Mouse (Mus musculus) layer of hippocampus, adult 6 months (tissue): ENCODE data around the gene Nlrp1b. TPM values are rescaled to one million over a fixed set of nuclear protein-coding genes. Genes with fewer than 3 reads are reported as not detected.

Source experiments
- long read RNA-seq, 2 experiments: library from polyadenylated mRNA; unstranded; transcript quantifications; one replicate each; pipeline ENCODE4 v2.0.0; 2019 to 2020
- polyA plus RNA-seq: library from polyadenylated mRNA; unstranded; fragments of <200 nt; fragmentation: Nextera tagmentation; gene quantifications from 2 replicates; pipeline ENCODE4 v1.2.3, GENCODE M21; 2021

Nlrp1b gene
- polyA plus RNA-seq = not detected in 2 replicates
- long read RNA-seq, experiment 1 = 0 reads
- long read RNA-seq, experiment 2, partial matches to known transcripts = 0 of 1 reads
- long read RNA-seq, experiment 2, other reads (novel, unspliced or antisense) = 1 of 1 reads

DNA sequence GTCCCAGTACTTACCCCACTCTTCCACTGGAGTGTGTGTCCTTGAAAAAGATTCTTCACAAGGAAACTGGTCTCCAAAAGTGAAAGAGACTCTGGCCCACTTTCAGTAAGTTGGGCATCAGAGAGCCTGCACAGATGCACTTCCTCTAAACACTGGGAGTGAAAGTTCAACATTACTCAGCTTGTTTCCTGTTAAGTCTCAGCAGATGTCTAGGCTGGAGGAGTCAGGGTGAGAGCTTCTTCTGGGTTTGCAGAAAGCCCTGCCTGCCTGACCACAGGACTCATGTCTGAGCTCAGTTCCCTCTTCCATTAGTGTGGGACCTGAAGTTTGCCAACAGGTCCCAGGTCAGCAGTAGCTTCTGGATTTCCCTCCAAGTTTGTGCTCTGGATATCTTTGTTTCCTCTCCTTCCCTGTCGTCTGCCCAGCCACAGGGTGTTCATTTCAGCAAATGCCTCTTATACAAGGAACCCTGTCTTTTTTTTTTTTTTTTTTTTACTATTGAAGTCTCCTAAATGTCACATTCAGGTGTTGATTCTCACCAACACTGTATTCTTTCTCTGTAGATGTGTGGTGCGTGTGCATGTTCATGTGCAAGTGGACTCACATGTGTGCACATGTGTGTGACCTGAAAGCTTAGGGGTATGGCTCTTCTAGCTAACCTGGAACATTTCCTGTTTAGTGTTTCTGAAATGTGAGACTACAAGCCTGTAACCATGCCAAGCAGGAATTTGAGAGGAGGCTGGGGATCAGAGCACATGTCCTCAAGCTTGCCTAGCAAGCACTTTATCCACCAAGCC is at the start of gene Nlrp1b:
Gene Nlrp1b (minus strand): TSS at position 50 of the 797 bp plus-strand sequence.

DNA sequence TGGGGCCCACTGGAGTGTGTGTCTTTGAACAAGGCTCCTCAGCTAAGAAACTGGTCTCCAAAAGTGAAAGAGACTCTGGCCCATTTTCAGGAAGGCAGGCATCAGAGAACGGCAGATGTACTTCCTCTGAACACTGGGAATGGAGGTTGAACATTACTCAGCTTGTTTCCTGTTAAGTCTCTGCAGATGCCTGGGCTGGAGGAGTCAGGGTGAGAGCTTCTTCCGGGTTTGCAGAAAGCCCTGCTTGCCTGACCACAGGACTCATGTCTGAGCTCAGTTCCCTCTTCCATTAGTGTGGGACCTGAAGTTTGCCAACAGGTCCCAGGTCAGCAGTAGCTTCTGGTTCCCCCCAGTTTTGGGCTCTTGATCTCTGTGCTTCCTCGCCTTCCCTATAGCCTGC is 85.9 kb downstream of the Nlrp1b start, which contains the start of gene Nlrp1a:
Gene Nlrp1a (minus strand): TSS at position 44 of the 400 bp plus-strand sequence.

Other genes with a start within 250 kb of the Nlrp1b start
- gene C1qbp, start 247.7 kb downstream of the Nlrp1b start, polyA plus RNA-seq = 203 and 224 TPM in 2 replicates
- gene Dhx33, start 226.3 kb downstream of the Nlrp1b start, polyA plus RNA-seq = 9.3 and 10.0 TPM in 2 replicates
- gene Mis12, start 211.1 kb downstream of the Nlrp1b start, polyA plus RNA-seq = 7.4 and 9.8 TPM in 2 replicates
- 24.1 and 25.6 TPM in 2 replicates for gene Derl2, start 210.9 kb downstream of the Nlrp1b start, polyA plus RNA-seq
- gene 6330403K07Rik, start 197.2 kb downstream of the Nlrp1b start, polyA plus RNA-seq = 214 and 233 TPM in 2 replicates
- 0.08 TPM in 1 of 2 replicates, not detected in the other for gene Nlrp1a, start 86.0 kb downstream of the Nlrp1b start, polyA plus RNA-seq